Mouse (Mus musculus): Measurements from ENCODE around the gene Setd5.

Gene Setd5

GRCm38 (mm10) chr6:113133360-113133759 lies 56.2 kb downstream of the Setd5 start:
- no peak for DNase-seq (ENCODE audit: low spot score)

- no peak for DNase-seq (ENCODE audit: low spot score)
Observed at GRCm38 (mm10) chr6:113141389-113142094, 64.4 kb downstream of the Setd5 start.

GRCm38 (mm10) chr6:113144764-113145163 lies 67.6 kb downstream of the Setd5 start:
- no peak for DNase-seq (ENCODE audit: low spot score)

GRCm38 (mm10) chr6:113145249-113145648 lies 68.1 kb downstream of the Setd5 start:
- no peak for DNase-seq (ENCODE audit: low spot score)

GRCm38 (mm10) chr6:113154071-113154470 lies 76.9 kb downstream of the Setd5 start:
- DNase-seq (ENCODE audit: low spot score), result no peak

- DNase-seq (ENCODE audit: low spot score), result no peak
Observed at GRCm38 (mm10) chr6:113154886-113155285, 77.7 kb downstream of the Setd5 start.

GRCm38 (mm10) chr6:113156064-113156463 lies 78.9 kb downstream of the Setd5 start:
- no peak for DNase-seq (ENCODE audit: low spot score)

- DNase-seq (ENCODE audit: low spot score), result no peak
Observed at GRCm38 (mm10) chr6:113160106-113160505, 82.9 kb downstream of the Setd5 start.

GRCm38 (mm10) chr6:113161982-113162381 lies 84.8 kb downstream of the Setd5 start:
- DNase-seq (ENCODE audit: low spot score), result no peak

GRCm38 (mm10) chr6:113163513-113163912 lies 86.3 kb downstream of the Setd5 start:
- DNase-seq (ENCODE audit: low spot score), result no peak

GRCm38 (mm10) chr6:113166661-113167251 lies 89.6 kb downstream of the Setd5 start:
- no peak for DNase-seq (ENCODE audit: low spot score)

GRCm38 (mm10) chr6:113168316-113168975 lies 91.3 kb downstream of the Setd5 start:
- no peak for DNase-seq (ENCODE audit: low spot score)

- DNase-seq (ENCODE audit: low spot score), result no peak
Observed at GRCm38 (mm10) chr6:113169852-113170251, 92.7 kb downstream of the Setd5 start.

GRCm38 (mm10) chr6:113170651-113171050 lies 93.5 kb downstream of the Setd5 start:
- DNase-seq (ENCODE audit: low spot score), result no peak

GRCm38 (mm10) chr6:113172011-113172410 lies 94.8 kb downstream of the Setd5 start:
- DNase-seq (ENCODE audit: low spot score), result no peak

GRCm38 (mm10) chr6:113172568-113172967 lies 95.4 kb downstream of the Setd5 start:
- peak; percentile 53 for DNase-seq (ENCODE audit: low spot score)

GRCm38 (mm10) chr6:113175469-113175868 lies 98.3 kb downstream of the Setd5 start:
- no peak for DNase-seq (ENCODE audit: low spot score)

GRCm38 (mm10) chr6:113176613-113177012 lies 99.4 kb downstream of the Setd5 start:
- DNase-seq (ENCODE audit: low spot score), result no peak

- no peak for DNase-seq (ENCODE audit: low spot score)
Observed at GRCm38 (mm10) chr6:113178286-113179194, 101.4 kb downstream of the Setd5 start.

- DNase-seq (ENCODE audit: low spot score), result no peak
Observed at GRCm38 (mm10) chr6:113179195-113179733, 102.1 kb downstream of the Setd5 start.

GRCm38 (mm10) chr6:113184163-113184562 lies 107.0 kb downstream of the Setd5 start:
- DNase-seq (ENCODE audit: low spot score), result no peak
